Mouse (Mus musculus) liver, embryonic 11.5 days (tissue): Measurements from ENCODE around the gene Sapcd1. TPM values are rescaled to one million over a fixed set of nuclear protein-coding genes. Genes with fewer than 3 reads are reported as not detected.
"Not testable (repeated sequence)": the region's sequence is repeated elsewhere in the genome, so short reads cannot be mapped to it uniquely, and the experiment has no call there.

Experiments
- ATAC-seq: fragments of 200-750 bp; cut with Nextera tagmentation; replicated peaks from 2 replicates; pipeline ENCODE4 v1.8.0; 2017; ENCODE audit warnings: moderate number of reproducible peaks, mild to moderate bottlenecking, moderate TSS enrichment, moderate library complexity; ENCODE audit not compliant: low FRiP score
- DNase-seq: peaks from one replicate; pipeline ENCODE4 v3.0.0-alpha.2; 2017; ENCODE audit warnings: low spot score
- H3K27ac ChIP-seq: fragments of 300-500 bp; sonication (generic); 2 replicates; pipeline ENCODE4 v1.5.1; 2014; ENCODE audit warnings: mild to moderate bottlenecking, low read depth, low read length, control low read depth
- H3K27me3 ChIP-seq: fragments of 300-500 bp; sonication (generic); replicated peaks from 2 replicates; pipeline ENCODE4 v1.6.1; 2014; ENCODE audit warnings: low read length, mixed read lengths; ENCODE audit not compliant: control insufficient read depth, insufficient read depth
- H3K36me3 ChIP-seq: fragments of 300-500 bp; sonication (generic); 2 replicates; pipeline ENCODE4 v1.6.1; 2014; ENCODE audit warnings: mild to moderate bottlenecking, low read length, moderate library complexity, mixed read lengths; ENCODE audit not compliant: control insufficient read depth, insufficient read depth
- H3K4me1 ChIP-seq: fragments of 300-500 bp; sonication (generic); replicated peaks from 2 replicates; pipeline ENCODE4 v1.6.1; 2014; ENCODE audit warnings: low read length, mixed read lengths; ENCODE audit not compliant: control insufficient read depth, insufficient read depth
- H3K4me2 ChIP-seq: fragments of 300-500 bp; sonication (generic); 2 replicates; pipeline ENCODE4 v1.6.1; 2014; ENCODE audit warnings: mild to moderate bottlenecking, control low read depth, moderate library complexity
- H3K4me3 ChIP-seq: fragments of 300-500 bp; sonication (generic); 2 replicates; pipeline ENCODE4 v1.5.1; 2014; ENCODE audit warnings: low read depth, low read length, control low read depth
- H3K9ac ChIP-seq: fragments of 300-500 bp; sonication (generic); 2 replicates; pipeline ENCODE4 v1.6.1; 2014; ENCODE audit warnings: low read depth, low read length, control low read depth
- H3K9me3 ChIP-seq: fragments of 300-500 bp; sonication (generic); 2 replicates; pipeline ENCODE4 v1.6.1; 2016; ENCODE audit warnings: low read length, inconsistent platforms, mixed read lengths; ENCODE audit not compliant: control insufficient read depth
- WGBS: fragments of 180-500 bp; shearing (Covaris S2); extraction: QIAGEN DNeasy Blood & Tissue Kit; methylation state at CpG from one replicate; pipeline ENCODE4 v1.1.7; 2014; 5-methylcytosine and 5-hydroxymethylcytosine counted together
- polyA plus RNA-seq: library from polyadenylated mRNA; unstranded; fragments of >200 nt; fragmentation: Nextera tagmentation; extraction: Ambion mirVana; gene quantifications from 2 replicates; pipeline ENCODE4 v1.2.1, GENCODE M21; 2014

The Sapcd1 gene
- polyA plus RNA-seq, 1 experiment from 2014 or later, result 8.5 TPM

DNA sequence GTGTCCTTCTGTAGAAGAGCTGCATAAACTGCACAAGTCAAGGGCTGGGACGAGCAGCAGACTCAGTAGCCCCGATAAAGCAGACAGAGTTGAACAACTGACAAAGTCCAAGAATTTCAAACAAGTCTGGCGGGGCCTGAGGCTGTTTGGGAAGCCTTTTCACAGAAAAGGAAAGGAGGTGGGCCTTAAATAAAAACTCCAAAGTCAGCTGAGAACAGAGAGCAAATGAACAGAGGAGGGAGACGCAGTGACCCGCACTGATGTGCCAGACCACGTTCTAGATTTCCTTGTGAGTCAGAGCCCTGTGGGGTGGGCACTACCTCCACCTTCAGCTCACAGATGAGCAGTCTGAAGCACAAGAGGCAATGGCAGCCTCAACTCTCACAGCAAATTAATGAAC is 7.1 kb upstream of the Sapcd1 start:
- no peak overlapping the region for H3K4me3 ChIP-seq
- peaks cover 5% of the 10 kb centered on the region for H3K4me1 ChIP-seq
- H3K4me2 ChIP-seq, result no peak overlapping the region
- no peaks in the 10 kb centered on the region for H3K9me3 ChIP-seq
- H3K9ac ChIP-seq, result no peak overlapping the region
- ATAC-seq (no peak), DNase-seq (no peak)
- H3K36me3 ChIP-seq, result no peaks in the 10 kb centered on the region
- WGBS, result 68% methylated on average over 6 of the region's 6 CpGs
- no peak overlapping the region; the same call in 1 of the 2 replicates for H3K27ac ChIP-seq
- H3K27me3 ChIP-seq, result no peaks in the 10 kb centered on the region

DNA sequence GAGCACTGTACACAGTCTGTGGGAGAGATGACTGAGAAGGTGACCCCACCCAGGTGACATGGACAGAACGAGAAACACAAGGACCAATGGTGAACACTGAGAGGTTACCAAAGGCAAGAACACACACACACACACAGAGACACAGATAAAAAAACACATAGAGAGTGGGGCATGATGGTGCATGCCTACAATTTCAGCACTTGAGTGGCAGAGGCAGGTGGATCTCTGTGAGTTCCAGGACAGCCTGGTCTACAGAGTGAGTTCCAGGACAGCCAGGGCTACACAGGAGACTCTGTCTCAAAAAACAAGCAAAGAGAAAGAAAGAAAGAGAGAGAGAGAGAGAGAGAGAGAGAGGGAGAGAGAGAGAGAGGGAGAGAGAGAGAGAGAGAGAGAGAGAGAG is 5.9 kb upstream of the Sapcd1 start:
- H3K27me3 ChIP-seq, ATAC-seq, DNase-seq, H3K9me3 ChIP-seq, H3K9ac ChIP-seq, H3K36me3 ChIP-seq, H3K27ac ChIP-seq, H3K4me3 ChIP-seq, H3K4me2 ChIP-seq: not testable (repeated sequence)
- 71% methylated on average over 1 of the region's 1 CpGs for WGBS
- H3K4me1 ChIP-seq, result peaks cover 11% of the 10 kb centered on the region

DNA sequence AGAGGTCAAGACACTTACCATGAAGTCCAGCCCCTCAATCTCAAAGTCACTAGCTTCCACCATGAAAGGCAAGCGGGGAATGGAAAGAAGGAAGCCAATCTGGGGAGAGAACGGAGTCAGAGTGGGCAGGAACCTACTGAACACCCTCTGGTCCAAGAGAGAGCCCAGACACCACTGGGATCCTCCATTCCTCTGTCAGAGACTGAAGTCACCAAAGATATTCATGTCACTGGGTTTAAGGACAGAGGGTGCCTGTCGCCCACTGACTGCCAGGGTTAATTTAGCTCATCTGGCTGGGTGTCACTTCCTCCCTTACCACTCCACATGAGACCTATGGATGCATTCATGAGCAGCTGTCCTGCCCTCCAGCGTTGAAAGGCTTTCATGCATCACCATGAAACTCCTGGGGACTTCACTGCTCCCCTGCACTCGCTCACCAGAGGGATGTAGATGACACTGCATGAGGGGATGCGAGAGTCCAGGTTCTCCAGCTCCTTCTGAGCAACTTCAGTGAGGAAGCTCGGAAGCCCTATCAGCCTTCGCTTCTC is 4.6 kb upstream of the Sapcd1 start:
- WGBS, result 70% methylated on average over 8 of the region's 8 CpGs
- H3K4me1 ChIP-seq, result peaks cover 21% of the 10 kb centered on the region
- DNase-seq, result no peak

DNA sequence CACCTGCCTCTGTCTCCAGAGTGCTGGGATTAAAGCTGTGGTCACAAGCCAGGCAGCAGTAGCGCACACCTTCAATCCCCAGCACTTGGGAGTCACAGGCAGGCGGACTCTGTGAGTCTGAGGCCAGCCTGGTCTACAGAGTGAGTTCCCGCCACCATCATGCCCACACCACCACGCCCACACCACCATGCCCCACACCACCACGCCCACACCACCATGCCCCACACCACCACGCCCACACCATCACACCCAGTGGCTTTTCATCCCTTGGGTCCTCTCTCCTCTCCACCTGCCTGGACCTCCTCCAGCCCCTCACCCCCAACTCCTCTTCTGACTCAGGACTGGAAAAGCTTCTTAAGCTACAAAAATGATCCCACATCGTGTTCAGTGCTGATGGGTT is 4.1 kb upstream of the Sapcd1 start:
- no peak; the same call in 1 of the 2 replicates for ATAC-seq
- H3K4me1 ChIP-seq, result peaks cover 24% of the 10 kb centered on the region
- H3K9me3 ChIP-seq, result no peaks in the 10 kb centered on the region
- WGBS, result 74% methylated on average over 7 of the region's 7 CpGs
- H3K4me3 ChIP-seq, result no peak overlapping the region
- DNase-seq, result no peak
- H3K36me3 ChIP-seq, result no peaks in the 10 kb centered on the region
- no peak overlapping the region for H3K4me2 ChIP-seq
- no peak overlapping the region for H3K27ac ChIP-seq
- H3K27me3 ChIP-seq, result no peaks in the 10 kb centered on the region
- no peak overlapping the region for H3K9ac ChIP-seq

More for the DNA sequence above, 4.6 kb upstream of the Sapcd1 start:
- no peak overlapping the region for H3K4me3 ChIP-seq
- no peak overlapping the region for H3K4me2 ChIP-seq
- no peaks in the 10 kb centered on the region for H3K9me3 ChIP-seq
- no peaks in the 10 kb centered on the region for H3K27me3 ChIP-seq
- H3K36me3 ChIP-seq, result no peaks in the 10 kb centered on the region
- no peak overlapping the region for H3K9ac ChIP-seq
- H3K27ac ChIP-seq, result no peak overlapping the region
- no peak for ATAC-seq

DNA sequence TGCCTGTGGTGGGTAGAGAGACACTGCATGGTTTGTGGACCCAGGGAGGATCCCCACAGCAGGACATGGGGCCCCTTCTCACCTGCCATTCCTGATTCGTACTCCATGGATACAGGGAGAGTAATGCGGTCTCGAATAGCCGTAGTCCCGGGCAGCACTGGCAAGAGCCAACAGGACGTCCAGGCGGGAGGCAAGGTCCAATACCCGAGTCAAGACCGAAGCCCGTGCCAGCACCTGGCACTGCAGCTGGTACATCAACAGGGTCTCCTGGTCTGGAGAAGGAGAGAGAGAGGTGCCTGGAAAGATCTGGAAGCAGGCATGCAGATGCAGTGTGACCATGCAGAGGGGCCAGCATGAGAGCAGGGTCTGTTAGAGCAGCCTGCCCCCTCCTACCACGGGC is 3.5 kb upstream of the Sapcd1 start:
- DNase-seq, result no peak
- Histone ChIP-seq H3K4me1 (peaks cover 28% of the 10 kb centered on the region), H3K4me2 (no peak overlapping the region), H3K9ac (no peak overlapping the region), H3K27ac (no peak overlapping the region), H3K9me3 (no peaks in the 10 kb centered on the region), H3K27me3 (no peaks in the 10 kb centered on the region), H3K36me3 (no peaks in the 10 kb centered on the region), H3K4me3 (no peak overlapping the region)
- WGBS, result 91% methylated on average over 11 of the region's 11 CpGs
- no peak for ATAC-seq

- Histone ChIP-seq H3K4me3 (no peak overlapping the region), H3K27me3 (no peaks in the 10 kb centered on the region), H3K9ac (no peak overlapping the region), H3K27ac (no peak overlapping the region), H3K9me3 (no peaks in the 10 kb centered on the region), H3K4me2 (no peak overlapping the region), H3K36me3 (no peaks in the 10 kb centered on the region), H3K4me1 (peaks cover 30% of the 10 kb centered on the region)
- 41% methylated on average over 19 of the region's 19 CpGs for WGBS
- ATAC-seq, result no peak
- DNase-seq, result no peak
Observed at GRCm38 (mm10) chr17:35029691-35030532, 2.1 kb upstream of the Sapcd1 start.

DNA sequence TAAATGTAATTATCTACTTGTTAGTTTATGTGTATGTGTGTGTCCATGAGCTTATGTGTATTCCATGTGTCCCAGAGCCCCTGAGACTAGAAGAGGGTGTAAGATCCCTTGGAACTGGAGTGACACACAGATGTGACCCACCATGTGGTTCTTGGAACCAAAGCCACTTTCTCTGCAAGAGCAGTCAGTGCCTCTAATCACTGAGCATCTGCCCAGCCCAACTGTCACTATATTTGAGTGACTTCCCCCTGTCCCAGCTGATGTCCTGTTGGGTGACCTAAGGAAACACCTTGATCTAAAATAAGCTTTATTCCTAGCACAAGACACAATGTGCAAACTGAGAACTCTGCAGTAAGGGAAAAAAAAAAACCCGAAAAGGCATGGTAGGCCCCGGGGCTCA is 499 bp upstream of the Sapcd1 start:
- ATAC-seq (no peak), DNase-seq (no peak)
- Histone ChIP-seq H3K27ac (no peak overlapping the region), H3K36me3 (no peaks in the 10 kb centered on the region), H3K9ac (no peak overlapping the region), H3K4me1 (peaks cover 43% of the 10 kb centered on the region), H3K4me2 (no peak overlapping the region), H3K4me3 (no peak overlapping the region), H3K9me3 (no peaks in the 10 kb centered on the region), H3K27me3 (no peaks in the 10 kb centered on the region)
- WGBS, result 67% methylated on average over 2 of the region's 2 CpGs

DNA sequence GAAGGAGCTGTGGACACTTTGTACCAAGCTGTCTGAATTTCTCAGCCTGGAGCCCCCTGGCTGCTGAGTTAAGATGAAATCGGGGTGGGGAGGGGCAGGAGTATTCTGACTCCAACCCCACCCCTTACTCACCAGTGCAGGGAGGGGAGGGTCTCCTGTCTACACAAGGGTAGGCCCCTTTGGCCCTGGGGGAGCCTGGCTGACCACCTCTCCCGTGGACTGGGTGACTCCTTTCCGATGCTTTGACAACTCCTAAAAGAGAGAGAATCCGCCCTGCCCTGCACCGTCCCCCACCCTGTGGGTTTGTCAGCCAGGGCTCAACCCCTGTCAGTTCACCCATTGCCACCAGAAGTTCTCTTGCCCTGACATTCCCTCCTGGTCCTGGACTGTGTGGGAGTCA is 1.6 kb downstream of the Sapcd1 start:
- ATAC-seq, result no peak
- H3K27ac ChIP-seq, result no peak overlapping the region
- H3K4me2 ChIP-seq, result no peak overlapping the region
- H3K9me3 ChIP-seq, result no peaks in the 10 kb centered on the region
- peaks cover 61% of the 10 kb centered on the region for H3K4me1 ChIP-seq
- no peaks in the 10 kb centered on the region for H3K36me3 ChIP-seq
- H3K9ac ChIP-seq, result no peak overlapping the region
- WGBS, result 76% methylated on average over 5 of the region's 5 CpGs
- H3K4me3 ChIP-seq, result no peak overlapping the region
- H3K27me3 ChIP-seq, result no peaks in the 10 kb centered on the region
- DNase-seq, result no peak
